ENCODE assay signal across 13 mouse cellular contexts in genomic region chr11:51884092-51884491, GRCm38 (mm10). TPM values are rescaled to one million over a fixed set of nuclear protein-coding genes. Genes with fewer than 3 reads are reported as not detected.
DNase-seq lines count a peak whose midpoint lies in the region; ATAC-seq and TF ChIP-seq lines count a peak whose summit lies in the region.
"Had no signal": no experiment of that assay in that cellular context is flagged by ENCODE, and none has a peak within 500 bp of the region (broad histone marks: within the 10 kb centered on the region; RNA-seq: fewer than 3 reads in every experiment).

No protein-coding gene starts in this region.

- DNase-seq in heart, postnatal 36 days: no peak
- no peak for DNase-seq in lung, postnatal 0 days (ENCODE audit: low spot score)
- no peak for DNase-seq in lung, postnatal 14 days
- no peak for DNase-seq in testis, postnatal 14 days (ENCODE audit: low spot score)
- DNase-seq: cerebellum, adult 11-12 months; cerebellum, postnatal 36 days had no signal

- TF ChIP-seq EP300 in lung, postnatal 0 days (IDR thresholded peaks at IDR 0.05): no peak

- no peaks in the 10 kb centered on the region for H3K27me3 ChIP-seq in heart, embryonic 13.5 days (replicated peaks)
- H3K27me3 ChIP-seq in lung, postnatal 0 days (replicated peaks; ENCODE audit: insufficient read depth, low read length): no peaks in the 10 kb centered on the region
- no peaks in the 10 kb centered on the region for H3K27me3 ChIP-seq in intestine, embryonic 15.5 days (replicated peaks)
- H3K27me3 ChIP-seq in stomach, embryonic 16.5 days (ENCODE audit: control insufficient read depth, insufficient read depth, low read length): no peaks in the 10 kb centered on the region
- H3K27me3 ChIP-seq: midbrain, embryonic 12.5 days; neural tube, embryonic 15.5 days had no signal

- no peak for TF ChIP-seq CTCF in lung, postnatal 0 days (IDR thresholded peaks at IDR 0.05)

- intact Hi-C loops in heart, postnatal 36 days (cut with DNase I): no loop called here

- peaks cover 7% of the 10 kb centered on the region; the same call in 1 of the 2 replicates for H3K9me3 ChIP-seq in heart, embryonic 13.5 days
- no peaks in the 10 kb centered on the region for H3K9me3 ChIP-seq in lung, postnatal 0 days (ENCODE audit: low read length)
- H3K9me3 ChIP-seq in intestine, embryonic 15.5 days: no peaks in the 10 kb centered on the region
- no peaks in the 10 kb centered on the region for H3K9me3 ChIP-seq in stomach, embryonic 16.5 days (replicated peaks; ENCODE audit: control insufficient read depth, low read length)
- H3K9me3 ChIP-seq: neural tube, embryonic 15.5 days had no signal

- H3K36me3 ChIP-seq in heart, embryonic 13.5 days: no peaks in the 10 kb centered on the region
- no peaks in the 10 kb centered on the region for H3K36me3 ChIP-seq in lung, postnatal 0 days (ENCODE audit: insufficient read depth, low read length)
- H3K36me3 ChIP-seq in intestine, embryonic 15.5 days: no peaks in the 10 kb centered on the region
- H3K36me3 ChIP-seq in stomach, embryonic 16.5 days (ENCODE audit: control insufficient read depth, insufficient read depth, low read length): no peaks in the 10 kb centered on the region
- H3K36me3 ChIP-seq: hindbrain, embryonic 10.5 days; midbrain, embryonic 12.5 days; neural tube, embryonic 15.5 days had no signal

- no peak overlapping the region for H3K4me3 ChIP-seq in heart, embryonic 13.5 days
- H3K4me3 ChIP-seq in lung, postnatal 0 days (ENCODE audit: low read depth, low read length): no peak overlapping the region
- H3K4me3 ChIP-seq in intestine, embryonic 15.5 days (replicated peaks): no peak overlapping the region
- no peak overlapping the region for H3K4me3 ChIP-seq in stomach, embryonic 16.5 days (replicated peaks; ENCODE audit: low read length)
- H3K4me3 ChIP-seq: hindbrain, embryonic 10.5 days; midbrain, embryonic 12.5 days; neural tube, embryonic 15.5 days had no signal

- no peak overlapping the region for H3K9ac ChIP-seq in heart, embryonic 13.5 days
- H3K9ac ChIP-seq in lung, postnatal 0 days (replicated peaks; ENCODE audit: low read depth): no peak overlapping the region
- no peak overlapping the region for H3K9ac ChIP-seq in intestine, embryonic 15.5 days
- H3K9ac ChIP-seq in stomach, embryonic 16.5 days (ENCODE audit: low read length): no peak overlapping the region
- H3K9ac ChIP-seq: midbrain, embryonic 12.5 days; neural tube, embryonic 15.5 days had no signal

- H3K4me1 ChIP-seq in heart, embryonic 13.5 days: peaks cover 24% of the 10 kb centered on the region
- H3K4me1 ChIP-seq in lung, postnatal 0 days (ENCODE audit: insufficient read depth, low read depth, low read length): peaks cover 8% of the 10 kb centered on the region; the same call in 1 of the 2 replicates
- peaks cover 8% of the 10 kb centered on the region; the same call in 1 of the 2 replicates for H3K4me1 ChIP-seq in intestine, embryonic 15.5 days (replicated peaks)
- H3K4me1 ChIP-seq in stomach, embryonic 16.5 days (ENCODE audit: control insufficient read depth, insufficient read depth, low read length): peaks cover 6% of the 10 kb centered on the region; the same call in 1 of the 2 replicates
- H3K4me1 ChIP-seq: hindbrain, embryonic 10.5 days; neural tube, embryonic 15.5 days had no signal

- whole genome bisulfite sequencing in heart, embryonic 13.5 days: 44% methylated on average over 1 of the region's 1 CpGs
- WGBS in lung, postnatal 0 days: 15% methylated on average over 1 of the region's 1 CpGs
- WGBS in intestine, embryonic 15.5 days: 21% methylated on average over 1 of the region's 1 CpGs
- WGBS in stomach, embryonic 16.5 days: 30% methylated on average over 1 of the region's 1 CpGs

- ATAC-seq in heart, embryonic 13.5 days (ENCODE audit: extremely low read depth, insufficient number of reproducible peaks, low FRiP score, low TSS enrichment): no peak
- ATAC-seq in lung, postnatal 0 days: peak; percentile 23
- peak; percentile 50; the same call in 1 of the 2 replicates for ATAC-seq in intestine, embryonic 15.5 days
- peak; percentile 43 for ATAC-seq in stomach, embryonic 16.5 days (ENCODE audit: insufficient read depth, low FRiP score)

- peak overlapping the region; percentile 46 for H3K27ac ChIP-seq in heart, embryonic 13.5 days (replicated peaks)
- H3K27ac ChIP-seq in lung, postnatal 0 days (ENCODE audit: low read length): peak overlapping the region; percentile 43
- H3K27ac ChIP-seq in intestine, embryonic 15.5 days: 0 out of 2 replicates have a peak overlapping the region, but pooled peaks have one; percentile 13
- H3K27ac ChIP-seq in stomach, embryonic 16.5 days (ENCODE audit: low read length): peak overlapping the region; percentile 54
- H3K27ac ChIP-seq: hindbrain, embryonic 10.5 days; midbrain, embryonic 12.5 days; neural tube, embryonic 15.5 days had no signal

- no peak overlapping the region for H3K4me2 ChIP-seq in heart, embryonic 13.5 days
- no peak overlapping the region for H3K4me2 ChIP-seq in lung, postnatal 0 days (replicated peaks; ENCODE audit: low read depth, low read length)
- no peak overlapping the region for H3K4me2 ChIP-seq in intestine, embryonic 15.5 days (replicated peaks)
- H3K4me2 ChIP-seq in stomach, embryonic 16.5 days (ENCODE audit: low read depth, low read length): no peak overlapping the region
- H3K4me2 ChIP-seq: liver, embryonic 11.5 days; midbrain, embryonic 12.5 days; neural tube, embryonic 15.5 days had no signal

RNA-seq across cellular contexts. Expression of gene Jade2, which starts 26.6 kb away (rescaled TPM):
- polyA plus RNA-seq in heart, embryonic 13.5 days (2015; fragmentation: Nextera tagmentation; extraction: Ambion mirVana): 0.60 and 0.78 TPM in 2 replicates
- 10 to 100 TPM in 1 of 2 experiments, 1 to 10 TPM in 1; 9.2 to 11.1 TPM for total RNA-seq in heart, postnatal 36 days (2021)
- 3.1 and 3.9 TPM in 2 replicates for polyA plus RNA-seq in lung, postnatal 0 days (2015; fragmentation: Nextera tagmentation; extraction: Ambion mirVana)
- 1.3 and 1.4 TPM in 2 replicates for polyA plus RNA-seq in intestine, embryonic 15.5 days (2015; fragmentation: Nextera tagmentation; extraction: Ambion mirVana)
- 1.7 and 1.8 TPM in 2 replicates for polyA plus RNA-seq in stomach, embryonic 16.5 days (2015; fragmentation: Nextera tagmentation; extraction: Ambion mirVana)
